Mouse (Mus musculus): ENCODE data around the gene Impg1. TPM values are rescaled to one million over a fixed set of nuclear protein-coding genes. Genes with fewer than 3 reads are reported as not detected.

Impg1 gene
- polyA plus RNA-seq, 1 experiment from 2014 or later: not detected

DNA sequence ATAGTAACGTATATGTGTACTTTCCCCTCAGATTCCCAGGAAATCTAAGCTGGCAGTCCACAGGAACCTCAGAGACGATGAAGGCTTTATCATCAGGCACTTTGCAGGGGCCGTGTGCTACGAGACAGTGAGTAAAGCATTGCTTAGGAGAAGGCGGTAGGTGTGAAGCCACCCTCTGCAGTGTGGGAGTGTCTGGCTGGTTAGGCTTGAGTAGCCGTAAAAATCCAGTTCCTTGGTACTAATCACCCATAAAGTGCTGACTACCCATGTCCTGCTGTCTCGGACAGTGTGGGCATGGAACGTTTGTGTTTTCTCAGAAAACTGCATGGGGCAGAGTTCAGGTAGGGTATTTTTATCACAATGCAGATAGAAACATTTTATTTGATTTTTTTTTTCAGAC, 195.7 kb downstream of the Impg1 start:
- H3K4me3 ChIP-seq: no peak overlapping the region
- no peaks in the 10 kb centered on the region for H3K36me3 ChIP-seq (replicated peaks)
- WGBS: 84% methylated on average over 8 of the region's 8 CpGs
- H3K9me3 ChIP-seq: no peaks in the 10 kb centered on the region
- no peaks in the 10 kb centered on the region for H3K27me3 ChIP-seq (replicated peaks; ENCODE audit: low read depth, poor library complexity, severe bottlenecking)
- no peaks in the 10 kb centered on the region for H3K4me1 ChIP-seq
- no peak overlapping the region for H3K27ac ChIP-seq (replicated peaks)
- DNase-seq (ENCODE audit: low spot score): no peak

DNA sequence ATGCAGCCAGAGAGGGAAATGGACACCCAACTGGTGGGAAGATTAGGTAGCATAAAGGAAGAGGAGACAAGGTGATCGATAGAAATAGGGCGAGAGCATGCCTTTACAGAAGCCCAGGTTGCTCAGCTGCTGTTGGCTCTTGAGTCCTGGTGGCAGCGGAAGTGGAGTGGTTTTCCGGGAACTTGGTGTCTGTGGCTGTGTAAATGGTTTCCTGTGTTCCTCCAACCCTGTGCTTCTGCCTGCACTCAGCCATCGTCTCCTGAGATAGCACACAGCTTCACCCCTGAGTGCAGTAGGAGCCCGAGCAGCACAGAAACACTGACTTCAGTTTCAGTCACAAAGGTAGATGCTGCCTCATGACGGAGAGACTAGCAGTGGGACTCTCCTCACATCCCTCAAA, 198.8 kb downstream of the Impg1 start:
- peaks cover 9% of the 10 kb centered on the region for H3K4me1 ChIP-seq
- H3K27ac ChIP-seq (replicated peaks): no peak overlapping the region
- no peaks in the 10 kb centered on the region for H3K27me3 ChIP-seq (replicated peaks; ENCODE audit: low read depth, poor library complexity, severe bottlenecking)
- no peak for DNase-seq (ENCODE audit: low spot score)
- H3K4me3 ChIP-seq: no peak overlapping the region
- WGBS: 87% methylated on average over 7 of the region's 7 CpGs
- no peaks in the 10 kb centered on the region for H3K9me3 ChIP-seq
- H3K36me3 ChIP-seq (replicated peaks): no peaks in the 10 kb centered on the region

DNA sequence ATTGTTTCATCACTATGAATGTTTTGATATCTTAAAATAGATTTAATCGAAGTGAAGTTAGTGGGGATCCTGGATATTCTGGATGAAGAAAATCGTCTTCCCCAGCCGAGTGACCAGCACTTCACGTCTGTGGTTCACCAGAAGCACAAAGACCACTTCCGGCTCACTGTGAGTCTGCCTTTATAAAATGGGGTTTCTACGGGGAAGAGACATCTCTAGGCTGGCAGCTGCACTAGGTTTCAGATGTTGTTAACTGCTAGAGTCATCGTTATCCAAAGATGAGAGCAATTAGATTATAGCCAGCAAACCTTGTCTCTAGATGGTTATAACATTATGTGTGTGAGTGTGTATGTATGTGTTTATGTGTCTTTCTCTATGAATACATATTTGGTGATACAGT, 199.2 kb downstream of the Impg1 start:
- Histone ChIP-seq H3K9me3 (no peaks in the 10 kb centered on the region), H3K27me3 (replicated peaks; ENCODE audit: low read depth, poor library complexity, severe bottlenecking) (no peaks in the 10 kb centered on the region), H3K4me1 (peaks cover 9% of the 10 kb centered on the region), H3K4me3 (no peak overlapping the region), H3K36me3 (replicated peaks) (no peaks in the 10 kb centered on the region), H3K27ac (replicated peaks) (no peak overlapping the region)
- 89% methylated on average over 7 of the region's 7 CpGs for WGBS
- DNase-seq (ENCODE audit: low spot score): no peak

All from embryonic facial prominence, embryonic 10.5 days (tissue).